Mouse (Mus musculus) intestine, embryonic 14.5 days (tissue): ENCODE measurements around the gene Il13. TPM values are rescaled to one million over a fixed set of nuclear protein-coding genes. Genes with fewer than 3 reads are reported as not detected.

Experiments used
- ATAC-seq: fragments of 200-750 bp; cut with Nextera tagmentation; replicated peaks from 2 replicates; pipeline ENCODE4 v1.8.0; 2017; ENCODE audit warnings: low read depth, moderate number of reproducible peaks, moderate TSS enrichment, moderate library complexity; ENCODE audit not compliant: low FRiP score, low TSS enrichment
- DNase-seq: peaks from one replicate; pipeline ENCODE4 v3.0.0-alpha.2; 2018; ENCODE audit warnings: low spot score
- H3K27ac ChIP-seq: fragments of 300-500 bp; sonication (generic); 2 replicates; pipeline ENCODE4 v1.5.1; 2014; ENCODE audit warnings: low read depth, mild to moderate bottlenecking, control low read depth
- H3K27me3 ChIP-seq: fragments of 300-500 bp; sonication (generic); replicated peaks from 2 replicates; pipeline ENCODE4 v1.6.1; 2014; ENCODE audit warnings: low read length, control low read depth; ENCODE audit not compliant: control insufficient read depth, insufficient read depth
- H3K36me3 ChIP-seq: fragments of 300-500 bp; sonication (generic); 2 replicates; pipeline ENCODE4 v1.6.1; 2014; ENCODE audit warnings: low read length, control low read depth; ENCODE audit not compliant: control insufficient read depth, insufficient read depth
- H3K4me1 ChIP-seq: fragments of 300-500 bp; sonication (generic); replicated peaks from 2 replicates; pipeline ENCODE4 v1.6.1; 2014; ENCODE audit warnings: low read length, control low read depth, mixed read lengths; ENCODE audit not compliant: control insufficient read depth, insufficient read depth
- H3K4me2 ChIP-seq: fragments of 300-500 bp; sonication (generic); 2 replicates; pipeline ENCODE4 v1.6.1; 2014; ENCODE audit warnings: low read length
- H3K4me3 ChIP-seq: fragments of 300-500 bp; sonication (generic); 2 replicates; pipeline ENCODE4 v1.5.1; 2014; ENCODE audit warnings: low read depth, low read length, control low read depth, mixed read lengths
- H3K9ac ChIP-seq: fragments of 300-500 bp; sonication (generic); 2 replicates; pipeline ENCODE4 v1.6.1; 2014; ENCODE audit warnings: mild to moderate bottlenecking, low read length
- H3K9me3 ChIP-seq: fragments of 300-500 bp; sonication (generic); 2 replicates; pipeline ENCODE4 v1.6.1; 2016; ENCODE audit warnings: low read length, control low read depth; ENCODE audit not compliant: control insufficient read depth
- WGBS: fragments of 180-500 bp; shearing (Covaris S2); extraction: QIAGEN DNeasy Blood & Tissue Kit; methylation state at CpG from one replicate; pipeline ENCODE4 v1.1.7; 2014; 5-methylcytosine and 5-hydroxymethylcytosine counted together
- polyA plus RNA-seq: library from polyadenylated mRNA; unstranded; fragments of >200 nt; fragmentation: Nextera tagmentation; extraction: Ambion mirVana; gene quantifications from 2 replicates; pipeline ENCODE4 v1.2.1, GENCODE M21; 2014

The Il13 gene
- polyA plus RNA-seq, 1 experiment from 2014 or later = not detected

DNA sequence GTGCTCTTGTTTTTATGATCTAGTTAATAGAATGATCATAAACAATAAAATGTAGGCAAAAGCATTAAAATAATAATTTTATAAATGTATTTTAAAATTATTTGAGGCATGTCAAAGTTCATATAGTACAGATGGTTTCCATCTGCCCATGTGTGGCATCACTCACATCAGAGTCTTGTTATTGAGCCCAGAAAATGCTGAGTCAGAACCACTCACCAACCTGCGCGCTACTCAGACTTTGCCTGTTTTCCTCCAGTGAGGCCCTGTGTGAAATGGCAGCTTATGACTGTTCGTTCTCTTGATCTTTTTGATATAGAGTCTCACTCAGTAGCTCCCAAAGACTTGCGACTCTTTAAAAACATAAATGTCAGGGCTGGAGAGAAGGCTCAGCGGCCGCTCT is 49.0 kb downstream of the Il13 start:
- H3K4me2 ChIP-seq = no peak overlapping the region
- no peak overlapping the region for H3K27ac ChIP-seq
- ATAC-seq = no peak
- no peak overlapping the region for H3K4me3 ChIP-seq
- H3K4me1 ChIP-seq = no peaks in the 10 kb centered on the region
- H3K9me3 ChIP-seq = no peaks in the 10 kb centered on the region
- H3K36me3 ChIP-seq = peaks cover 64% of the 10 kb centered on the region
- WGBS = 91% methylated on average over 6 of the region's 6 CpGs
- no peak overlapping the region for H3K9ac ChIP-seq
- no peak for DNase-seq
- no peaks in the 10 kb centered on the region for H3K27me3 ChIP-seq

DNA sequence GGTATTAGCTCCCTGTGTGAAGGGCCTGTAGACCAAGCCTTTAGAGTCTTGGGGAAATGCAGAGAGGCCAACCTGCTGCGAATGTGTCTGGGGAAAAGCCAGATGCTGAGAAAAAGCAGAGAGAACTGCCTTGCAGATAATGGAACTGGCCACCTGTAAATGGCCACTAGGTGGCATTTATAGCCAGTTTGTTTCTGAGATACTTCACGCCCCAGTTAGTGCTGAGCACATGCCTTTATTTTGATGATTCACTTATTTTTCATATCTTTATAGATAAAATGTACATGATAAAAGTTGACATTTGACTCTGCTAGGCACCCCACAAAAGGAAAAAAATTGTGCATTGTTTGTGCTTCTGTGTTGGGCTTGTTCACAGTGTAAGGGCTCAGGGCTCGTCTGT is 49.7 kb downstream of the Il13 start:
- ATAC-seq = no peak
- 52% methylated on average over 3 of the region's 3 CpGs for WGBS
- no peaks in the 10 kb centered on the region for H3K9me3 ChIP-seq
- H3K36me3 ChIP-seq = peaks cover 70% of the 10 kb centered on the region
- no peak overlapping the region for H3K4me2 ChIP-seq
- no peaks in the 10 kb centered on the region for H3K4me1 ChIP-seq
- H3K27me3 ChIP-seq = no peaks in the 10 kb centered on the region
- no peak for DNase-seq
- H3K27ac ChIP-seq = no peak overlapping the region
- H3K9ac ChIP-seq = no peak overlapping the region
- no peak overlapping the region for H3K4me3 ChIP-seq

DNA sequence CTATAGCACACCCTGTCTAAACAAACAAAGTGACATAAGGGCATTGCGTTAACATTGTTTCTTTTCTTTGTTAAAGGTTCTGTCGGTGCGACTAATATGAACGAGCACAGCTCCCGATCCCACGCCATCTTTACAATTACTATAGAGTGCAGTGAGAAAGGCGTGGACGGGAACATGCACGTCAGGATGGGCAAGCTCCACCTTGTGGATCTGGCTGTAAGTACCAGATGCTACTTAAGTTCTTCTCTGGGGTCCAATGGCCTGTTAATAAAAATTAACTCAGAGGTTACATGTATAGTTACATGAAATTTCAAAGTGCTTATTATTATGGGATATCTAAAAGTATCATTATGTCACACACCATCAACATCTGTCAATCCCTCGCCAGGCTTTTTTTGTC is 51.4 kb downstream of the Il13 start:
- H3K9me3 ChIP-seq = no peaks in the 10 kb centered on the region
- H3K27ac ChIP-seq = no peak overlapping the region
- no peaks in the 10 kb centered on the region for H3K27me3 ChIP-seq
- ATAC-seq = no peak
- H3K9ac ChIP-seq = no peak overlapping the region
- 83% methylated on average over 10 of the region's 10 CpGs for WGBS
- H3K36me3 ChIP-seq = peaks cover 66% of the 10 kb centered on the region
- H3K4me3 ChIP-seq = no peak overlapping the region
- no peak overlapping the region for H3K4me2 ChIP-seq
- no peak for DNase-seq
- no peaks in the 10 kb centered on the region for H3K4me1 ChIP-seq

Other genes with a start within 250 kb of the Il13 start
- not detected in 2 replicates for gene Leap2, start 211.5 kb downstream of the Il13 start, polyA plus RNA-seq
- gene Uqcrq, start 203.9 kb downstream of the Il13 start, polyA plus RNA-seq = 645 and 717 TPM in 2 replicates
- gene Gdf9, start 203.7 kb downstream of the Il13 start, polyA plus RNA-seq = 1.5 and 1.7 TPM in 2 replicates
- not detected in 2 replicates for gene Gm10447, start 177.6 kb downstream of the Il13 start, polyA plus RNA-seq
- 0.97 and 1.4 TPM in 2 replicates for gene Shroom1, start 177.5 kb downstream of the Il13 start, polyA plus RNA-seq
- not detected in 2 replicates for gene Gm9837, start 164.2 kb downstream of the Il13 start, polyA plus RNA-seq
- gene Gm9945, start 154.5 kb downstream of the Il13 start, polyA plus RNA-seq = not detected in 2 replicates
- gene Sowaha, start 154.4 kb downstream of the Il13 start, polyA plus RNA-seq = 0.09 and 0.28 TPM in 2 replicates
- 20.7 and 22.7 TPM in 2 replicates for gene Sept8, start 115.4 kb downstream of the Il13 start, polyA plus RNA-seq
- gene Kif3a, start 67.3 kb downstream of the Il13 start, polyA plus RNA-seq = 58.7 and 63.5 TPM in 2 replicates
- 1.1 and 1.2 TPM in 2 replicates for gene Il4, start 16.0 kb downstream of the Il13 start, polyA plus RNA-seq
- 29.5 and 29.8 TPM in 2 replicates for gene Rad50, start 72.6 kb upstream of the Il13 start, polyA plus RNA-seq
- gene Il5, start 86.1 kb upstream of the Il13 start, polyA plus RNA-seq = not detected in 2 replicates
- gene Irf1, start 135.3 kb upstream of the Il13 start, polyA plus RNA-seq = 34.3 and 35.5 TPM in 2 replicates
- gene Gm17334, start 138.5 kb upstream of the Il13 start, polyA plus RNA-seq = 0.60 and 0.68 TPM in 2 replicates
- gene Gm12216, start 224.6 kb upstream of the Il13 start, polyA plus RNA-seq = 1.4 and 1.9 TPM in 2 replicates